Mouse (Mus musculus): ENCODE data around the gene Rybp.

DNA sequence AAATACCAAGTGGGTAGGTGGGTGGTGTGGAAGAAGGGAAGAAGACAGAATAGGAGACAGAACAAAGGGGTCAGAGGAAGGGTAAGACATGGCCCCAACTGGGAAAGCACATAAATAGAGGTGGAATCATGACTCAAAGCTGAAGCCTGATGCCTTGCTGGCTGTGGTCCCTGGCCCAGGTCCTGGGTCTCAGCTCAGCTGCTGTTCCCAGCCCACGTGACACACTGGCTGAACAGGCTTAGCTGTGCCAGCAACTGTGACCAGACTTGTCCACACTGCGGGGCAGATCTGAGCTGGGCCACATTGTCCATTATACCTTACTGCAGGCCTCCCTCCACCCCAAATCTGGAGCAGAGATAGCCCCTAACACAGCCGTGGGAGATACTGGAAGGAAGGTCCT, 103.9 kb downstream of the Rybp start:
- no peak for TF ChIP-seq POLR2A (IDR thresholded peaks at IDR 0.05; ENCODE audit: borderline replicate concordance, low read depth, low read length)
- TF ChIP-seq CTCF (IDR thresholded peaks at IDR 0.05; ENCODE audit: low read depth, low read length): no peak

All from bone marrow macrophage, adult 2 months (primary cell).